Mouse (Mus musculus) ovary, postnatal 14 days (tissue): Measurements from ENCODE around the gene Anapc11.

Experiments
- DNase-seq: peaks from one replicate; pipeline ENCODE4 v3.0.0; 2022; ENCODE audit warnings: low spot score

Anapc11 gene

GRCm38 (mm10) chr11:120606764-120607163 is 8.5 kb downstream of the Anapc11 start:
- no peak for DNase-seq

- DNase-seq: no peak
Measured at GRCm38 (mm10) chr11:120608241-120609034, 10.2 kb downstream of the Anapc11 start, which contains the start of gene Npb. Gene Npb, plus strand, starts transcription at chr11:120608477.

GRCm38 (mm10) chr11:120609250-120609649 is 11.0 kb downstream of the Anapc11 start:
- DNase-seq: no peak

- no peak for DNase-seq
Measured at GRCm38 (mm10) chr11:120610477-120611046, 12.3 kb downstream of the Anapc11 start.

GRCm38 (mm10) chr11:120612763-120613162 is 14.5 kb downstream of the Anapc11 start:
- DNase-seq: peak; percentile 69

GRCm38 (mm10) chr11:120613481-120613972 is 15.3 kb downstream of the Anapc11 start:
- no peak for DNase-seq

GRCm38 (mm10) chr11:120613976-120614375 is 15.8 kb downstream of the Anapc11 start:
- DNase-seq: no peak

GRCm38 (mm10) chr11:120615167-120615566 is 16.9 kb downstream of the Anapc11 start:
- no peak for DNase-seq

GRCm38 (mm10) chr11:120615606-120616203 is 17.5 kb downstream of the Anapc11 start:
- DNase-seq: no peak

GRCm38 (mm10) chr11:120616617-120617294 is 18.5 kb downstream of the Anapc11 start:
- no peak for DNase-seq

- peak; percentile 86 for DNase-seq
Measured at GRCm38 (mm10) chr11:120617519-120618112, 19.4 kb downstream of the Anapc11 start, which contains the start of gene Pcyt2. Gene Pcyt2, minus strand, starts transcription at chr11:120617936.

- DNase-seq: no peak
Measured at GRCm38 (mm10) chr11:120618619-120619535, 20.7 kb downstream of the Anapc11 start.

- DNase-seq: no peak
Measured at GRCm38 (mm10) chr11:120620195-120620594, 22.0 kb downstream of the Anapc11 start.

GRCm38 (mm10) chr11:120622805-120623204 is 24.6 kb downstream of the Anapc11 start:
- no peak for DNase-seq

- DNase-seq: peak; percentile 46
Measured at GRCm38 (mm10) chr11:120623961-120624679, 25.9 kb downstream of the Anapc11 start.

GRCm38 (mm10) chr11:120624680-120625111 is 26.5 kb downstream of the Anapc11 start:
- DNase-seq: peak; percentile 71

- DNase-seq: no peak
Measured at GRCm38 (mm10) chr11:120625152-120625775, 27.0 kb downstream of the Anapc11 start, which contains the start of gene Sirt7. Gene Sirt7, minus strand, starts transcription at chr11:120625240.

GRCm38 (mm10) chr11:120626785-120627467 is 28.7 kb downstream of the Anapc11 start:
- no peak for DNase-seq
